Mouse (Mus musculus): ENCODE measurements at regions not wholly inside any gene's neighbourhood (a gene's known extent, or its start where the extent isn't known, plus 50 kb on each side); places are given as distances from the start of the nearest gene placed in this dataset.

- H3K4me1 ChIP-seq (ENCODE audit: control insufficient read depth, insufficient read depth, low read length), result peaks cover 28% of the 10 kb centered on the region; the same call in 1 of the 2 replicates
- no peaks in the 10 kb centered on the region for H3K27me3 ChIP-seq (ENCODE audit: control insufficient read depth, insufficient read depth, low read length)
- H3K27ac ChIP-seq (ENCODE audit: low read depth, low read length), result peak overlapping the region; percentile 63; the same call in 1 of the 2 replicates
- H3K4me3 ChIP-seq (ENCODE audit: low read length), result no peak overlapping the region
- no peak overlapping the region for H3K9ac ChIP-seq (ENCODE audit: low read depth, low read length)
- no peaks in the 10 kb centered on the region for H3K36me3 ChIP-seq (ENCODE audit: control insufficient read depth, insufficient read depth, low read length)
- no peaks in the 10 kb centered on the region; the same call in 1 of the 2 replicates for H3K9me3 ChIP-seq (ENCODE audit: control insufficient read depth, low read length)
- WGBS, result 39% methylated on average over 5 of the region's 5 CpGs
- no peak for ATAC-seq (ENCODE audit: low FRiP score, low TSS enrichment)
- no peak overlapping the region for H3K4me2 ChIP-seq (replicated peaks; ENCODE audit: low read depth, low read length)
Measured at GRCm38 (mm10) chr10:68356521-68356920, 78.0 kb upstream of the Arid5b start.

GRCm38 (mm10) chr10:68356093-68356485 lies 77.5 kb upstream of the Arid5b start:
- no peaks in the 10 kb centered on the region for H3K27me3 ChIP-seq (ENCODE audit: control insufficient read depth, insufficient read depth, low read length)
- H3K9me3 ChIP-seq (ENCODE audit: control insufficient read depth, low read length), result no peaks in the 10 kb centered on the region; the same call in 1 of the 2 replicates
- no peak overlapping the region for H3K4me3 ChIP-seq (ENCODE audit: low read length)
- no peak overlapping the region for H3K9ac ChIP-seq (ENCODE audit: low read depth, low read length)
- ATAC-seq (ENCODE audit: low FRiP score, low TSS enrichment), result no peak
- no peak overlapping the region for H3K4me2 ChIP-seq (replicated peaks; ENCODE audit: low read depth, low read length)
- no peaks in the 10 kb centered on the region for H3K36me3 ChIP-seq (ENCODE audit: control insufficient read depth, insufficient read depth, low read length)
- H3K27ac ChIP-seq (ENCODE audit: low read depth, low read length), result peak overlapping the region; percentile 84; the same call in 1 of the 2 replicates
- WGBS, result 16% methylated on average over 6 of the region's 6 CpGs
- peaks cover 28% of the 10 kb centered on the region; the same call in 1 of the 2 replicates for H3K4me1 ChIP-seq (ENCODE audit: control insufficient read depth, insufficient read depth, low read length)

GRCm38 (mm10) chr10:68355471-68356092 lies 77.0 kb upstream of the Arid5b start:
- Histone ChIP-seq H3K4me3 (ENCODE audit: low read length) (no peak overlapping the region), H3K9ac (ENCODE audit: low read depth, low read length) (no peak overlapping the region)
- 30% methylated on average over 6 of the region's 6 CpGs for WGBS

GRCm38 (mm10) chr10:68354335-68355231 lies 76.0 kb upstream of the Arid5b start:
- 16% methylated on average over 7 of the region's 8 CpGs for WGBS
- no peak for ATAC-seq (ENCODE audit: low FRiP score, low TSS enrichment)
- H3K27ac ChIP-seq (ENCODE audit: low read depth, low read length), result peak overlapping the region; percentile 84
- no peak overlapping the region for H3K4me3 ChIP-seq (ENCODE audit: low read length)
- no peaks in the 10 kb centered on the region for H3K27me3 ChIP-seq (ENCODE audit: control insufficient read depth, insufficient read depth, low read length)
- H3K4me1 ChIP-seq (ENCODE audit: control insufficient read depth, insufficient read depth, low read length), result peaks cover 28% of the 10 kb centered on the region; the same call in 1 of the 2 replicates
- H3K9ac ChIP-seq (ENCODE audit: low read depth, low read length), result no peak overlapping the region
- peak overlapping the region; percentile 12; the same call in 1 of the 2 replicates for H3K4me2 ChIP-seq (replicated peaks; ENCODE audit: low read depth, low read length)
- H3K36me3 ChIP-seq (ENCODE audit: control insufficient read depth, insufficient read depth, low read length), result no peaks in the 10 kb centered on the region
- H3K9me3 ChIP-seq (ENCODE audit: control insufficient read depth, low read length), result no peaks in the 10 kb centered on the region; the same call in 1 of the 2 replicates

More at GRCm38 (mm10) chr10:68355471-68356092, 77.0 kb upstream of the Arid5b start:
- Histone ChIP-seq H3K9me3 (ENCODE audit: control insufficient read depth, low read length) (no peaks in the 10 kb centered on the region; the same call in 1 of the 2 replicates), H3K4me1 (ENCODE audit: control insufficient read depth, insufficient read depth, low read length) (peaks cover 28% of the 10 kb centered on the region; the same call in 1 of the 2 replicates), H3K4me2 (replicated peaks; ENCODE audit: low read depth, low read length) (no peak overlapping the region), H3K36me3 (ENCODE audit: control insufficient read depth, insufficient read depth, low read length) (no peaks in the 10 kb centered on the region), H3K27ac (ENCODE audit: low read depth, low read length) (peak overlapping the region; percentile 84; the same call in 1 of the 2 replicates), H3K27me3 (ENCODE audit: control insufficient read depth, insufficient read depth, low read length) (no peaks in the 10 kb centered on the region)
- no peak for ATAC-seq (ENCODE audit: low FRiP score, low TSS enrichment)

GRCm38 (mm10) chr10:68353692-68354232 lies 75.2 kb upstream of the Arid5b start:
- ATAC-seq (ENCODE audit: low FRiP score, low TSS enrichment), result peak; percentile 10; the same call in 1 of the 2 replicates

GRCm38 (mm10) chr10:68351841-68352555 lies 73.5 kb upstream of the Arid5b start:
- 64% methylated on average over 8 of the region's 8 CpGs for WGBS
- H3K27ac ChIP-seq (ENCODE audit: low read depth, low read length), result 0 out of 2 replicates have a peak overlapping the region, but pooled peaks have one; percentile 4
- peaks cover 27% of the 10 kb centered on the region; the same call in 1 of the 2 replicates for H3K4me1 ChIP-seq (ENCODE audit: control insufficient read depth, insufficient read depth, low read length)
- ATAC-seq (ENCODE audit: low FRiP score, low TSS enrichment), result no peak
- H3K4me3 ChIP-seq (ENCODE audit: low read length), result no peak overlapping the region
- H3K27me3 ChIP-seq (ENCODE audit: control insufficient read depth, insufficient read depth, low read length), result no peaks in the 10 kb centered on the region
- H3K4me2 ChIP-seq (replicated peaks; ENCODE audit: low read depth, low read length), result no peak overlapping the region
- H3K9ac ChIP-seq (ENCODE audit: low read depth, low read length), result no peak overlapping the region
- no peaks in the 10 kb centered on the region for H3K36me3 ChIP-seq (ENCODE audit: control insufficient read depth, insufficient read depth, low read length)
- no peaks in the 10 kb centered on the region for H3K9me3 ChIP-seq (ENCODE audit: control insufficient read depth, low read length)

More at GRCm38 (mm10) chr10:68353692-68354232, 75.2 kb upstream of the Arid5b start:
- H3K4me1 ChIP-seq (ENCODE audit: control insufficient read depth, insufficient read depth, low read length), result peaks cover 28% of the 10 kb centered on the region; the same call in 1 of the 2 replicates
- no peak overlapping the region for H3K9ac ChIP-seq (ENCODE audit: low read depth, low read length)
- peak overlapping the region; percentile 69; the same call in 1 of the 2 replicates for H3K27ac ChIP-seq (ENCODE audit: low read depth, low read length)
- H3K4me2 ChIP-seq (replicated peaks; ENCODE audit: low read depth, low read length), result peak overlapping the region; percentile 35
- 21% methylated on average over 18 of the region's 18 CpGs for WGBS
- no peaks in the 10 kb centered on the region for H3K27me3 ChIP-seq (ENCODE audit: control insufficient read depth, insufficient read depth, low read length)
- H3K4me3 ChIP-seq (ENCODE audit: low read length), result peak overlapping the region; percentile 16; the same call in 1 of the 2 replicates
- no peaks in the 10 kb centered on the region for H3K36me3 ChIP-seq (ENCODE audit: control insufficient read depth, insufficient read depth, low read length)
- no peaks in the 10 kb centered on the region for H3K9me3 ChIP-seq (ENCODE audit: control insufficient read depth, low read length)

GRCm38 (mm10) chr10:68351441-68351840 lies 72.9 kb upstream of the Arid5b start:
- 52% methylated on average over 5 of the region's 5 CpGs for WGBS
- no peaks in the 10 kb centered on the region for H3K9me3 ChIP-seq (ENCODE audit: control insufficient read depth, low read length)

GRCm38 (mm10) chr10:68350798-68351197 lies 72.3 kb upstream of the Arid5b start:
- WGBS, result 86% methylated on average over 12 of the region's 12 CpGs
- no peak overlapping the region; the same call in 1 of the 2 replicates for H3K27ac ChIP-seq (ENCODE audit: low read depth, low read length)

More at GRCm38 (mm10) chr10:68351441-68351840, 72.9 kb upstream of the Arid5b start:
- H3K4me1 ChIP-seq (ENCODE audit: control insufficient read depth, insufficient read depth, low read length), result peaks cover 24% of the 10 kb centered on the region; the same call in 1 of the 2 replicates
- H3K4me3 ChIP-seq (ENCODE audit: low read length), result no peak overlapping the region
- H3K36me3 ChIP-seq (ENCODE audit: control insufficient read depth, insufficient read depth, low read length), result no peaks in the 10 kb centered on the region
- H3K27me3 ChIP-seq (ENCODE audit: control insufficient read depth, insufficient read depth, low read length), result no peaks in the 10 kb centered on the region
- no peak for ATAC-seq (ENCODE audit: low FRiP score, low TSS enrichment)
- H3K9ac ChIP-seq (ENCODE audit: low read depth, low read length), result no peak overlapping the region
- H3K27ac ChIP-seq (ENCODE audit: low read depth, low read length), result peak overlapping the region; percentile 76
- no peak overlapping the region for H3K4me2 ChIP-seq (replicated peaks; ENCODE audit: low read depth, low read length)

More at GRCm38 (mm10) chr10:68350798-68351197, 72.3 kb upstream of the Arid5b start:
- Histone ChIP-seq H3K9ac (ENCODE audit: low read depth, low read length) (no peak overlapping the region), H3K27me3 (ENCODE audit: control insufficient read depth, insufficient read depth, low read length) (no peaks in the 10 kb centered on the region), H3K4me2 (replicated peaks; ENCODE audit: low read depth, low read length) (no peak overlapping the region), H3K4me1 (ENCODE audit: control insufficient read depth, insufficient read depth, low read length) (peaks cover 24% of the 10 kb centered on the region), H3K9me3 (ENCODE audit: control insufficient read depth, low read length) (no peaks in the 10 kb centered on the region), H3K4me3 (ENCODE audit: low read length) (no peak overlapping the region), H3K36me3 (ENCODE audit: control insufficient read depth, insufficient read depth, low read length) (no peaks in the 10 kb centered on the region)
- ATAC-seq (ENCODE audit: low FRiP score, low TSS enrichment), result no peak
